Mouse (Mus musculus) ES-Bruce4 (cell line): ENCODE measurements around the gene Gm17364. TPM values are rescaled to one million over a fixed set of nuclear protein-coding genes. Genes with fewer than 3 reads are reported as not detected.

Experiments
- H3K27ac ChIP-seq: 2 replicates; pipeline ENCODE4 v1.5.1; 2012; ENCODE audit warnings: low read length, inconsistent platforms; ENCODE audit not compliant: insufficient read depth
- H3K27me3 ChIP-seq: 2 replicates; pipeline ENCODE4 v1.6.1; 2012; ENCODE audit warnings: mild to moderate bottlenecking, low read length, inconsistent platforms; ENCODE audit not compliant: control insufficient read depth, poor library complexity, insufficient read depth, severe bottlenecking
- H3K36me3 ChIP-seq: 2 replicates; pipeline ENCODE4 v1.6.1; 2012; ENCODE audit warnings: inconsistent platforms, mild to moderate bottlenecking, low read length, moderate library complexity; ENCODE audit not compliant: control insufficient read depth, poor library complexity, insufficient read depth, severe bottlenecking
- H3K4me1 ChIP-seq: one replicate; pipeline ENCODE4 v1.8.1; 2011; ENCODE audit warnings: low read length; ENCODE audit not compliant: control insufficient read depth, insufficient read depth
- H3K4me3 ChIP-seq: 2 replicates; pipeline ENCODE4 v1.5.1; 2011; ENCODE audit warnings: low read depth, mild to moderate bottlenecking, low read length
- H3K9ac ChIP-seq: 2 replicates; pipeline ENCODE4 v1.6.1; 2012; ENCODE audit warnings: low read depth, mild to moderate bottlenecking, inconsistent platforms; ENCODE audit not compliant: poor library complexity, severe bottlenecking
- H3K9me3 ChIP-seq: replicated peaks from 2 replicates; pipeline ENCODE4 v1.6.1; 2012; ENCODE audit warnings: mild to moderate bottlenecking, low read length, inconsistent platforms; ENCODE audit not compliant: control insufficient read depth, poor library complexity, insufficient read depth, severe bottlenecking
- CTCF ChIP-seq: IDR thresholded peaks from one replicate; pipeline ENCODE4 v1.8.1; 2011; ENCODE audit warnings: low read depth, low read length
- EP300 ChIP-seq: IDR thresholded peaks from 2 replicates; pipeline ENCODE4 v1.6.1; 2011; ENCODE audit warnings: low read depth, low read length; ENCODE audit not compliant: insufficient read depth
- POLR2A ChIP-seq: IDR thresholded peaks from one replicate; pipeline ENCODE4 v1.8.1; 2011; ENCODE audit warnings: low read length; ENCODE audit not compliant: insufficient read depth
- polyA plus RNA-seq: library from polyadenylated mRNA; stranded (reverse); fragments of >200 nt; gene quantifications from 2 replicates; pipeline ENCODE4 v1.2.4, GENCODE M21; 2011; ENCODE audit warnings: low read depth; ENCODE audit not compliant: missing spikeins, insufficient read depth, insufficient read length

Gm17364 gene
- polyA plus RNA-seq, 1 experiment = not detected

- Histone ChIP-seq H3K27ac (no peak overlapping the region), H3K4me3 (no peak overlapping the region), H3K27me3 (no peaks in the 10 kb centered on the region), H3K4me1 (no peaks in the 10 kb centered on the region), H3K9me3 (no peaks in the 10 kb centered on the region), H3K9ac (no peak overlapping the region), H3K36me3 (no peaks in the 10 kb centered on the region)
- TF ChIP-seq CTCF = no peak
- TF ChIP-seq POLR2A = no peak
- no peak for TF ChIP-seq EP300
Observed at GRCm38 (mm10) chr13:41238805-41239130, 35.0 kb downstream of the Gm17364 start.

GRCm38 (mm10) chr13:41238035-41238804 lies 35.6 kb downstream of the Gm17364 start:
- Histone ChIP-seq H3K9ac (no peak overlapping the region), H3K27me3 (no peaks in the 10 kb centered on the region), H3K4me3 (no peak overlapping the region), H3K36me3 (no peaks in the 10 kb centered on the region), H3K9me3 (no peaks in the 10 kb centered on the region), H3K4me1 (no peaks in the 10 kb centered on the region), H3K27ac (no peak overlapping the region)
- TF ChIP-seq CTCF (no peak), POLR2A (no peak), EP300 (no peak)

DNA sequence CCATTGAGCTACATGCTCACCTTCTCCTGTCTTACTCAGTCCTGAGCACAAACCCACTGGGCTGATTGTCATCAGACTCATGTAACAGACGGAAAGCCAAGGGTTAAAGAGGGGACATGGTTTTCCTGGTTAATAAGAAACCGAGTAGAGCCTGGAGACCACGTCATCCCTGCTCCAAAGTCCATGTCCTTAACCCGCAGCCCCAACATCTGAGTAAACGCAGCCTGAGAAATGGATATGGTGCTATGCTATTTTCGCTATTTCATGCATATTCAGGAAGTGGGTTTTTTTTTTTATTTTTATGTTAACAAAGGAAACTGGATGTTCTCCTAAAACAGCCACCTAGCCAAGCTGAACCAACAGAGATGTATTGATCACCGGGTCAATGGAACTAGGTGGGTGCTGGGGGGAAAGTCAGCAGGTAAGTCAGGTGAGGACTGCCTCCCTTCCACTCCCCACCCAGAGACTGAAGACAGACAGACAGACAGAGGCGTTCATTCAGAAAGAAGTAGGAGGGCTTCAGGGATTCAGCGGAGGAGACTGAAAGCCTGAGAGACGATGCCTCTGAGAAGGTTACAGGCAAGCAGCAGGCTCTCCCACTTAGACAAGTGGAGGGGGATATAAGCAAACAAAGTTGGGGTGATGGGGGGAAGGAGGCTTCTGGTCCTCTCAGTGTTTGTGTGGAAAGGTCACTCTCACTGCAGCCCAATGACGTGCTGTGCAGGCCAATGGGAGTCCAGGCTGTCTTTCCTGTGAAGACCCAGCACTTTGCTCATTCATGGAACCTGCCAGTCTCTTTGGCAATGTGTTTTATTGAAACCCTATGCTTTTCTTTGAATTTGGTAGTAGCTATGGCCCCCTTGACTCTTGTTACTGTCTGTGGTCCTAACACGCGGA lies 37.7 kb downstream of the Gm17364 start:
- no peaks in the 10 kb centered on the region for H3K4me1 ChIP-seq
- no peaks in the 10 kb centered on the region for H3K9me3 ChIP-seq
- H3K27ac ChIP-seq = no peak overlapping the region
- no peak for TF ChIP-seq POLR2A
- TF ChIP-seq CTCF = no peak
- TF ChIP-seq EP300 = no peak
- no peaks in the 10 kb centered on the region for H3K36me3 ChIP-seq
- H3K9ac ChIP-seq = no peak overlapping the region
- H3K27me3 ChIP-seq = no peaks in the 10 kb centered on the region
- no peak overlapping the region for H3K4me3 ChIP-seq

GRCm38 (mm10) chr13:41235181-41235580 lies 38.6 kb downstream of the Gm17364 start:
- Histone ChIP-seq H3K4me1 (no peaks in the 10 kb centered on the region), H3K9ac (no peak overlapping the region), H3K36me3 (no peaks in the 10 kb centered on the region), H3K4me3 (no peak overlapping the region), H3K27ac (no peak overlapping the region), H3K27me3 (no peaks in the 10 kb centered on the region), H3K9me3 (no peaks in the 10 kb centered on the region)
- TF ChIP-seq POLR2A = no peak
- no peak for TF ChIP-seq EP300

DNA sequence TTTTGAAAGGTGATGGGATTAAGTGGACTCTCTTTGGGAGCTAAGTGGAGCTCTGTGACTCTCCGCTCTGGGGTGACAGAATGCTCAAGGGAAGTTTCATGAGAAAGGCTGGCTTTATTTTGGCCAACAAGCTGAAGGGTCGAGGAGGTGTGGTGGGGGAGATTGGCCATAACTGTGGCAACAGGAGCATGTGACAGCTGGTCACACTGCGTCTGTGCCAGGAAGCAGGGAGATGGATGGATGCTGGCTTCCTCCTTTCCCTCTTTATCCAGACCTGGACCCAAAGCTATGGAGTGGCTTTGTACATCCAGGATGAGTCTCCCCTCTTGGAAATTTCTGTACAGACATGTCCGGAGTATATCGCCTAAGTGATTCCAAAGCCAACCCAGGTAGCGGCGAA lies 40.5 kb downstream of the Gm17364 start:
- H3K4me1 ChIP-seq = no peaks in the 10 kb centered on the region
- H3K9me3 ChIP-seq = no peaks in the 10 kb centered on the region
- TF ChIP-seq EP300 (no peak), CTCF (no peak), POLR2A (no peak)
- no peak overlapping the region for H3K4me3 ChIP-seq
- no peak overlapping the region for H3K9ac ChIP-seq
- no peak overlapping the region for H3K27ac ChIP-seq
- H3K27me3 ChIP-seq = no peaks in the 10 kb centered on the region
- H3K36me3 ChIP-seq = no peaks in the 10 kb centered on the region

DNA sequence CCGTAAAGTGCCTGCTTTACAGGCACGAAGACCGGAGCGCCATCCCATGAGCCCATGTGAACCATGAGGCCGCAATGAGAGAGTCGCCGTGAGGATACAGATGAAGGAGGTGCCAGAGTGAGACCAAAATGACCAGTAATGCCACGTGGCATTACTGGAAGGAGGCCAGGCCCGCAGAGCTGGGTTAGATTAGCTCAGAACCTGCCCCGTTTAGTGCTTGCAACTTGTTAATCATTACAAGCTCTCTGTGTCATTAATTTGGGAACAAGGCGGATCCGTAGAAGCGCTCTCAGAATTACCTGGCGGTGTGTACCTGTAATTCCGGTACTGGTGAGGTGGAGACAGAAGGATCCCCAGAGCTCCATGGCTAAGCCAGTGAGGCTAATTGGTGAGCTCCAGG lies 41.6 kb downstream of the Gm17364 start:
- Histone ChIP-seq H3K36me3 (no peaks in the 10 kb centered on the region), H3K27ac (no peak overlapping the region), H3K27me3 (no peaks in the 10 kb centered on the region), H3K4me3 (peak overlapping the region; percentile 10; the same call in 1 of the 2 replicates), H3K9ac (no peak overlapping the region), H3K4me1 (no peaks in the 10 kb centered on the region), H3K9me3 (no peaks in the 10 kb centered on the region)
- TF ChIP-seq EP300 (no peak), CTCF (no peak), POLR2A (no peak)
